Mouse (Mus musculus) ES-Bruce4 (cell line): Measurements from ENCODE around the gene Vmn1r232.
A peak's percentile ranks its signal among the peaks of the same experiment; 100 is the strongest.

Experiments used
- CTCF ChIP-seq: IDR thresholded peaks from one replicate; pipeline ENCODE4 v1.8.1; 2011; ENCODE audit warnings: low read depth, low read length
- EP300 ChIP-seq: IDR thresholded peaks from 2 replicates; pipeline ENCODE4 v1.6.1; 2011; ENCODE audit warnings: low read depth, low read length; ENCODE audit not compliant: insufficient read depth
- POLR2A ChIP-seq: IDR thresholded peaks from one replicate; pipeline ENCODE4 v1.8.1; 2011; ENCODE audit warnings: low read length; ENCODE audit not compliant: insufficient read depth

GRCm38 (mm10) chr17:20944985-20945891, 25.7 kb upstream of the Vmn1r232 start, which contains the start of gene Ppp2r1a:
- TF ChIP-seq POLR2A (peak; percentile 60), CTCF (no peak), EP300 (no peak)
